Mouse (Mus musculus): ENCODE data around the gene Nisch.

- TF ChIP-seq CTCF (IDR thresholded peaks at IDR 0.05; ENCODE audit: control insufficient read depth, insufficient read depth, insufficient read length) (no peak), FOSL1 (IDR thresholded peaks at IDR 0.05; ENCODE audit: insufficient read depth, low read length, poor library complexity, severe bottlenecking) (no peak), USF1 (IDR thresholded peaks at IDR 0.05; ENCODE audit: low read depth) (no peak)
Measured at GRCm38 (mm10) chr14:31140141-31140540, 76.6 kb downstream of the Nisch start.
